Mouse (Mus musculus) gastrocnemius, postnatal 25 days (tissue): ENCODE measurements around the gene A630023A22Rik. TPM values are rescaled to one million over a fixed set of nuclear protein-coding genes. Genes with fewer than 3 reads are reported as not detected.

Source experiments
- total RNA-seq, 2 experiments: library from RNA; stranded (reverse); gene quantifications; 1 replicate in 1 of 2; 2 replicates in 1 of 2; pipeline ENCODE4 v1.2.3; 2021

A630023A22Rik gene
- total RNA-seq, 2 experiments from 2014 or later, result not detected

Other genes starting within 250 kb of the A630023A22Rik start
- 1 to 10 TPM; 2.0 to 3.9 TPM for gene Gdf10, start 179.2 kb downstream of the A630023A22Rik start, total RNA-seq
- gene Gdf2, start 161.7 kb downstream of the A630023A22Rik start, total RNA-seq, result not detected
- not detected for gene Rbp3, start 148.8 kb downstream of the A630023A22Rik start, total RNA-seq
- not detected for gene Zfp488, start 124.0 kb downstream of the A630023A22Rik start, total RNA-seq
- not detected for gene Gm30083, start 87.6 kb downstream of the A630023A22Rik start, total RNA-seq
- gene Gm5460, start 86.0 kb downstream of the A630023A22Rik start, total RNA-seq, result not detected
- gene Antxrl, start 50.0 kb downstream of the A630023A22Rik start, total RNA-seq, result not detected
- 1 to 10 TPM in 1 of 2 experiments, under 1 TPM in 1; 0.61 to 1.7 TPM for gene Anxa8, start 16.8 kb downstream of the A630023A22Rik start, total RNA-seq
- gene Npy4r, start 49.7 kb upstream of the A630023A22Rik start, total RNA-seq, result under 1 TPM; 0.13 to 0.27 TPM
- gene Gprin2, start 98.9 kb upstream of the A630023A22Rik start, total RNA-seq, result under 1 TPM; 0.08 to 0.29 TPM
- gene Syt15, start 116.8 kb upstream of the A630023A22Rik start, total RNA-seq, result under 1 TPM; 0.51 to 0.67 TPM
- 1 to 10 TPM; 8.6 to 9.0 TPM for gene Shld2, start 207.7 kb upstream of the A630023A22Rik start, total RNA-seq
- 100 to 1,000 TPM; 124 to 137 TPM for gene Glud1, start 208.0 kb upstream of the A630023A22Rik start, total RNA-seq